Mouse (Mus musculus): ENCODE data around the gene Cbr3. TPM values are rescaled to one million over a fixed set of nuclear protein-coding genes. Genes with fewer than 3 reads are reported as not detected.

Cbr3 gene
- polyA plus RNA-seq, 1 experiment from 2014 or later, result 0.45 TPM

- no peak overlapping the region for H3K27ac ChIP-seq
- peaks cover 17% of the 10 kb centered on the region for H3K27me3 ChIP-seq
- H3K4me1 ChIP-seq, result peaks cover 28% of the 10 kb centered on the region
- 0 out of 2 replicates have a peak overlapping the region, but pooled peaks have one; percentile 17 for H3K9ac ChIP-seq
- H3K36me3 ChIP-seq (replicated peaks), result no peaks in the 10 kb centered on the region
- H3K4me3 ChIP-seq (replicated peaks), result no peak overlapping the region
- no peak for ATAC-seq (ENCODE audit: low FRiP score)
- H3K9me3 ChIP-seq, result no peaks in the 10 kb centered on the region
- 28% methylated on average over 5 of the region's 5 CpGs for WGBS
- H3K4me2 ChIP-seq, result 0 out of 2 replicates have a peak overlapping the region, but pooled peaks have one; percentile 13
Measured at GRCm38 (mm10) chr16:93714426-93714825, 31.4 kb downstream of the Cbr3 start.

- 89% methylated on average over 6 of the region's 6 CpGs for WGBS
- no peak overlapping the region for H3K4me3 ChIP-seq (replicated peaks)
Measured at GRCm38 (mm10) chr16:93715826-93716225, 32.8 kb downstream of the Cbr3 start.

GRCm38 (mm10) chr16:93717299-93717703 lies 34.3 kb downstream of the Cbr3 start:
- WGBS, result 26% methylated on average over 5 of the region's 5 CpGs

More at GRCm38 (mm10) chr16:93715826-93716225, 32.8 kb downstream of the Cbr3 start:
- peaks cover 17% of the 10 kb centered on the region for H3K27me3 ChIP-seq
- H3K4me1 ChIP-seq, result peaks cover 28% of the 10 kb centered on the region
- H3K9ac ChIP-seq, result no peak overlapping the region
- H3K4me2 ChIP-seq, result no peak overlapping the region
- no peak for ATAC-seq (ENCODE audit: low FRiP score)
- H3K9me3 ChIP-seq, result no peaks in the 10 kb centered on the region
- no peaks in the 10 kb centered on the region for H3K36me3 ChIP-seq (replicated peaks)
- no peak overlapping the region for H3K27ac ChIP-seq

GRCm38 (mm10) chr16:93721771-93722170 lies 38.8 kb downstream of the Cbr3 start:
- no peaks in the 10 kb centered on the region for H3K27me3 ChIP-seq
- no peak for ATAC-seq (ENCODE audit: low FRiP score)

More at GRCm38 (mm10) chr16:93717299-93717703, 34.3 kb downstream of the Cbr3 start:
- no peaks in the 10 kb centered on the region for H3K36me3 ChIP-seq (replicated peaks)
- no peak overlapping the region for H3K9ac ChIP-seq
- H3K27ac ChIP-seq, result peak overlapping the region; percentile 25; the same call in 1 of the 2 replicates
- ATAC-seq (ENCODE audit: low FRiP score), result 0 out of 2 replicates have a peak, but pooled peaks have one; percentile 42
- no peaks in the 10 kb centered on the region for H3K9me3 ChIP-seq
- peaks cover 27% of the 10 kb centered on the region for H3K4me1 ChIP-seq
- peaks cover 17% of the 10 kb centered on the region for H3K27me3 ChIP-seq
- H3K4me3 ChIP-seq (replicated peaks), result no peak overlapping the region
- H3K4me2 ChIP-seq, result no peak overlapping the region

GRCm38 (mm10) chr16:93722476-93722875 lies 39.5 kb downstream of the Cbr3 start:
- no peak for ATAC-seq (ENCODE audit: low FRiP score)
- H3K27me3 ChIP-seq, result no peaks in the 10 kb centered on the region
- H3K27ac ChIP-seq, result no peak overlapping the region
- H3K36me3 ChIP-seq (replicated peaks), result no peaks in the 10 kb centered on the region
- no peak overlapping the region for H3K4me2 ChIP-seq
- no peak overlapping the region for H3K4me3 ChIP-seq (replicated peaks)
- peaks cover 3% of the 10 kb centered on the region for H3K4me1 ChIP-seq
- WGBS, result 68% methylated on average over 2 of the region's 2 CpGs
- H3K9me3 ChIP-seq, result no peaks in the 10 kb centered on the region
- H3K9ac ChIP-seq, result no peak overlapping the region

More at GRCm38 (mm10) chr16:93721771-93722170, 38.8 kb downstream of the Cbr3 start:
- H3K27ac ChIP-seq, result no peak overlapping the region
- H3K4me1 ChIP-seq, result peaks cover 10% of the 10 kb centered on the region
- H3K9me3 ChIP-seq, result no peaks in the 10 kb centered on the region
- no peaks in the 10 kb centered on the region for H3K36me3 ChIP-seq (replicated peaks)
- H3K4me3 ChIP-seq (replicated peaks), result no peak overlapping the region
- WGBS, result 91% methylated on average over 5 of the region's 5 CpGs
- H3K9ac ChIP-seq, result peak overlapping the region; percentile 17; the same call in 1 of the 2 replicates
- H3K4me2 ChIP-seq, result no peak overlapping the region

- no peaks in the 10 kb centered on the region for H3K9me3 ChIP-seq
- WGBS, result 84% methylated on average over 8 of the region's 8 CpGs
- no peak overlapping the region for H3K4me2 ChIP-seq
- no peak overlapping the region for H3K27ac ChIP-seq
- no peak for ATAC-seq (ENCODE audit: low FRiP score)
- H3K4me1 ChIP-seq, result no peaks in the 10 kb centered on the region; the same call in 1 of the 2 replicates
- no peak overlapping the region for H3K4me3 ChIP-seq (replicated peaks)
- H3K27me3 ChIP-seq, result no peaks in the 10 kb centered on the region
- H3K9ac ChIP-seq, result no peak overlapping the region
- no peaks in the 10 kb centered on the region for H3K36me3 ChIP-seq (replicated peaks)
Measured at GRCm38 (mm10) chr16:93725417-93726144, 42.6 kb downstream of the Cbr3 start.

- no peaks in the 10 kb centered on the region; the same call in 1 of the 2 replicates for H3K4me1 ChIP-seq
- ATAC-seq (ENCODE audit: low FRiP score), result no peak
- WGBS, result 96% methylated on average over 4 of the region's 4 CpGs
- H3K9ac ChIP-seq, result no peak overlapping the region
- H3K4me3 ChIP-seq (replicated peaks), result no peak overlapping the region
- H3K27me3 ChIP-seq, result no peaks in the 10 kb centered on the region
- H3K27ac ChIP-seq, result no peak overlapping the region
- H3K4me2 ChIP-seq, result no peak overlapping the region
- H3K9me3 ChIP-seq, result no peaks in the 10 kb centered on the region
- no peaks in the 10 kb centered on the region for H3K36me3 ChIP-seq (replicated peaks)
Measured at GRCm38 (mm10) chr16:93726186-93726585, 43.2 kb downstream of the Cbr3 start.

- no peak overlapping the region for H3K27ac ChIP-seq
- WGBS, result 79% methylated on average over 9 of the region's 9 CpGs
- no peak for ATAC-seq (ENCODE audit: low FRiP score)
- H3K4me2 ChIP-seq, result no peak overlapping the region
- no peaks in the 10 kb centered on the region for H3K36me3 ChIP-seq (replicated peaks)
- H3K4me1 ChIP-seq, result no peaks in the 10 kb centered on the region
- no peaks in the 10 kb centered on the region for H3K27me3 ChIP-seq
- H3K4me3 ChIP-seq (replicated peaks), result no peak overlapping the region
- H3K9me3 ChIP-seq, result no peaks in the 10 kb centered on the region
- no peak overlapping the region for H3K9ac ChIP-seq
Measured at GRCm38 (mm10) chr16:93728676-93729075, 45.7 kb downstream of the Cbr3 start.

GRCm38 (mm10) chr16:93729801-93730721 lies 47.0 kb downstream of the Cbr3 start:
- no peak for ATAC-seq (ENCODE audit: low FRiP score)
- H3K9ac ChIP-seq, result no peak overlapping the region
- no peak overlapping the region for H3K4me2 ChIP-seq
- no peaks in the 10 kb centered on the region for H3K4me1 ChIP-seq
- H3K27ac ChIP-seq, result no peak overlapping the region
- H3K36me3 ChIP-seq (replicated peaks), result no peaks in the 10 kb centered on the region
- 86% methylated on average over 23 of the region's 23 CpGs for WGBS
- no peaks in the 10 kb centered on the region for H3K9me3 ChIP-seq
- no peak overlapping the region for H3K4me3 ChIP-seq (replicated peaks)
- no peaks in the 10 kb centered on the region for H3K27me3 ChIP-seq

- Histone ChIP-seq H3K36me3 (replicated peaks) (no peaks in the 10 kb centered on the region; the same call in 1 of the 2 replicates), H3K9me3 (no peaks in the 10 kb centered on the region), H3K27me3 (no peaks in the 10 kb centered on the region), H3K4me2 (no peak overlapping the region), H3K4me3 (replicated peaks) (no peak overlapping the region), H3K27ac (no peak overlapping the region), H3K4me1 (no peaks in the 10 kb centered on the region), H3K9ac (no peak overlapping the region)
- no peak for ATAC-seq (ENCODE audit: low FRiP score)
- WGBS, result 91% methylated on average over 8 of the region's 8 CpGs
Measured at GRCm38 (mm10) chr16:93731310-93731709, 48.3 kb downstream of the Cbr3 start.

- Histone ChIP-seq H3K9ac (no peak overlapping the region), H3K9me3 (no peaks in the 10 kb centered on the region), H3K4me1 (no peaks in the 10 kb centered on the region), H3K4me3 (replicated peaks) (no peak overlapping the region), H3K27me3 (no peaks in the 10 kb centered on the region), H3K27ac (no peak overlapping the region), H3K4me2 (no peak overlapping the region), H3K36me3 (replicated peaks) (no peaks in the 10 kb centered on the region; the same call in 1 of the 2 replicates)
- WGBS, result 89% methylated on average over 18 of the region's 18 CpGs
- ATAC-seq (ENCODE audit: low FRiP score), result no peak
Measured at GRCm38 (mm10) chr16:93732875-93733569, 50.0 kb downstream of the Cbr3 start.

GRCm38 (mm10) chr16:93739251-93739650 lies 56.2 kb downstream of the Cbr3 start:
- 95% methylated on average over 11 of the region's 11 CpGs for WGBS
- no peaks in the 10 kb centered on the region for H3K4me1 ChIP-seq
- no peak for ATAC-seq (ENCODE audit: low FRiP score)
- no peak overlapping the region for H3K9ac ChIP-seq
- H3K27ac ChIP-seq, result no peak overlapping the region
- H3K9me3 ChIP-seq, result no peaks in the 10 kb centered on the region
- peaks cover 9% of the 10 kb centered on the region; the same call in 1 of the 2 replicates for H3K36me3 ChIP-seq (replicated peaks)
- H3K4me3 ChIP-seq (replicated peaks), result no peak overlapping the region
- no peaks in the 10 kb centered on the region for H3K27me3 ChIP-seq
- H3K4me2 ChIP-seq, result no peak overlapping the region

All from forebrain, embryonic 12.5 days (tissue).